Mouse (Mus musculus) heart, embryonic 16.5 days (tissue): ENCODE data around the gene Mrpl54. TPM values are rescaled to one million over a fixed set of nuclear protein-coding genes. Genes with fewer than 3 reads are reported as not detected.

ENCODE experiments used
- ATAC-seq: fragments of 200-750 bp; cut with Nextera tagmentation; replicated peaks from 2 replicates; pipeline ENCODE4 v1.8.0; 2017; ENCODE audit warnings: moderate number of reproducible peaks; ENCODE audit not compliant: insufficient read depth, low FRiP score; ENCODE audit errors: extremely low read depth
- H3K27ac ChIP-seq: fragments of 300-500 bp; sonication (generic); 2 replicates; pipeline ENCODE4 v1.5.1; 2014; ENCODE audit warnings: mild to moderate bottlenecking, low read length, control low read depth, moderate library complexity
- H3K27me3 ChIP-seq: fragments of 300-500 bp; sonication (generic); 2 replicates; pipeline ENCODE4 v1.6.1; 2014; ENCODE audit warnings: low read length, mixed read lengths; ENCODE audit not compliant: control insufficient read depth, insufficient read depth
- H3K36me3 ChIP-seq: fragments of 300-500 bp; sonication (generic); 2 replicates; pipeline ENCODE4 v1.6.1; 2014; ENCODE audit not compliant: control insufficient read depth, insufficient read depth
- H3K4me1 ChIP-seq: fragments of 300-500 bp; sonication (generic); 2 replicates; pipeline ENCODE4 v1.6.1; 2014; ENCODE audit warnings: low read length, mixed read lengths; ENCODE audit not compliant: control insufficient read depth, insufficient read depth
- H3K4me2 ChIP-seq: fragments of 300-500 bp; sonication (generic); 2 replicates; pipeline ENCODE4 v1.6.1; 2014; ENCODE audit warnings: low read depth, mild to moderate bottlenecking, control low read depth, low read length
- H3K4me3 ChIP-seq: fragments of 300-500 bp; sonication (generic); 2 replicates; pipeline ENCODE4 v1.5.1; 2014; ENCODE audit warnings: mild to moderate bottlenecking, control low read depth, low read length
- H3K9ac ChIP-seq: fragments of 300-500 bp; sonication (generic); 2 replicates; pipeline ENCODE4 v1.6.1; 2014; ENCODE audit warnings: low read length, control low read depth
- H3K9me3 ChIP-seq: fragments of 300-500 bp; sonication (generic); replicated peaks from 2 replicates; pipeline ENCODE4 v1.6.1; 2016; ENCODE audit warnings: low read length; ENCODE audit not compliant: control insufficient read depth
- WGBS: fragments of 180-500 bp; shearing (Covaris S2); extraction: QIAGEN DNeasy Blood & Tissue Kit; methylation state at CpG from one replicate; pipeline ENCODE4 v1.1.7; 2014; 5-methylcytosine and 5-hydroxymethylcytosine counted together
- polyA plus RNA-seq: library from polyadenylated mRNA; unstranded; fragments of >200 nt; fragmentation: Nextera tagmentation; extraction: Ambion mirVana; gene quantifications from 2 replicates; pipeline ENCODE4 v1.2.1, GENCODE M21; 2015

Mrpl54 gene
- polyA plus RNA-seq, 1 experiment from 2014 or later, result 230 TPM

- H3K27me3 ChIP-seq, result peaks cover 34% of the 10 kb centered on the region
- no peaks in the 10 kb centered on the region for H3K36me3 ChIP-seq
- no peak overlapping the region for H3K4me3 ChIP-seq
- H3K4me1 ChIP-seq, result peaks cover 11% of the 10 kb centered on the region
- WGBS, result 55% methylated on average over 6 of the region's 6 CpGs
- H3K27ac ChIP-seq, result no peak overlapping the region
- no peak overlapping the region for H3K9ac ChIP-seq
- no peak for ATAC-seq
- H3K4me2 ChIP-seq, result no peak overlapping the region
- no peaks in the 10 kb centered on the region for H3K9me3 ChIP-seq
Observed at GRCm38 (mm10) chr10:81284189-81284588, 17.5 kb upstream of the Mrpl54 start.

GRCm38 (mm10) chr10:81279496-81279895 lies 12.8 kb upstream of the Mrpl54 start:
- no peak overlapping the region for H3K27ac ChIP-seq
- no peak for ATAC-seq
- 0 out of 2 replicates have a peak, but pooled peaks cover 2% of the 10 kb centered on the region for H3K4me1 ChIP-seq
- 26% methylated on average over 10 of the region's 10 CpGs for WGBS
- H3K27me3 ChIP-seq, result peaks cover 20% of the 10 kb centered on the region
- H3K4me2 ChIP-seq, result peak overlapping the region; percentile 19; the same call in 1 of the 2 replicates
- H3K9me3 ChIP-seq, result no peaks in the 10 kb centered on the region
- H3K9ac ChIP-seq, result no peak overlapping the region
- H3K36me3 ChIP-seq, result no peaks in the 10 kb centered on the region
- H3K4me3 ChIP-seq, result no peak overlapping the region

DNA sequence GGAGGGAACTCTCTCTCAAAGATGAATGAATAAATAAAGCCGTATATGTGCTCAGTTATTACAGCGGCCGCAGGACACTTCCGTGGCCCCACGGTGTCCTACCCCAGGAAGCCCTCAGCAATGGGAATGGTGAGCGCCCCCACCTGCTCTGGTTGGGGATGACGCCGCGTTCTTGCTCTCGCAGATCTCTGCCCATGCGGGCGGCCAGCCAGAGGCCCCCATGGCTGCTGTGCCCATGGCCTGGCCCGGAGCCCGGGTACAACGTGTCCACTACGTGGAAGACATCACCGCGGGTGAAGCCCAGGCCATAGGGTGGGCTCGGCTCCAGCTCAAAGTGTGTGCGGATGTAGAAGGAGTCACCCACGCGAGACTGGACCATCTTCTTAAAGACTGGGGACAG lies 10.9 kb upstream of the Mrpl54 start:
- WGBS, result 69% methylated on average over 22 of the region's 22 CpGs
- Histone ChIP-seq H3K9ac (no peak overlapping the region), H3K27me3 (peaks cover 7% of the 10 kb centered on the region; the same call in 1 of the 2 replicates), H3K4me2 (no peak overlapping the region), H3K9me3 (no peaks in the 10 kb centered on the region), H3K4me3 (no peak overlapping the region), H3K4me1 (0 out of 2 replicates have a peak, but pooled peaks cover 2% of the 10 kb centered on the region), H3K27ac (no peak overlapping the region), H3K36me3 (peaks cover 10% of the 10 kb centered on the region)
- ATAC-seq, result no peak

DNA sequence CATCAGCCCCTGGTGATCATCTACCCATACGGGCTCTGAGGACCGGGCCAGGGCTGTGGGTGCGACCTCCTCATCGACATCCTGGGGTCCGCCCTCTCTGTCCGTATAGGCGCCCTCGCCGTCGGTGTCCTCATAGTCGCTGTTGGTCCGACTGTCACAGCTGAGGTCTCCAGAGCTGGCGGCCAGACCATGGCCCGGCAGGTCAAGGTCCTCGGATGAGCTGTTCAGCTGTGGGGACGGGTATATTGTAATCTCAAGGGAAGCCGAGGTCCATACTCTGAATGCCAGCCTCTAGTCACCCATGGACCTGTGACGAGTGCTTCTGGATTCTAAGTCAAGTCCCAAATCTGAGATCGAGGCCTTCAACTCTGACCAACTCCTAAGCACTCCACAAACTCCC lies 7.1 kb upstream of the Mrpl54 start:
- ATAC-seq, result no peak
- Histone ChIP-seq H3K4me1 (peaks cover 3% of the 10 kb centered on the region), H3K27me3 (no peaks in the 10 kb centered on the region), H3K27ac (no peak overlapping the region), H3K9ac (no peak overlapping the region), H3K36me3 (peaks cover 23% of the 10 kb centered on the region), H3K4me2 (no peak overlapping the region), H3K4me3 (no peak overlapping the region), H3K9me3 (no peaks in the 10 kb centered on the region)
- 94% methylated on average over 19 of the region's 19 CpGs for WGBS

DNA sequence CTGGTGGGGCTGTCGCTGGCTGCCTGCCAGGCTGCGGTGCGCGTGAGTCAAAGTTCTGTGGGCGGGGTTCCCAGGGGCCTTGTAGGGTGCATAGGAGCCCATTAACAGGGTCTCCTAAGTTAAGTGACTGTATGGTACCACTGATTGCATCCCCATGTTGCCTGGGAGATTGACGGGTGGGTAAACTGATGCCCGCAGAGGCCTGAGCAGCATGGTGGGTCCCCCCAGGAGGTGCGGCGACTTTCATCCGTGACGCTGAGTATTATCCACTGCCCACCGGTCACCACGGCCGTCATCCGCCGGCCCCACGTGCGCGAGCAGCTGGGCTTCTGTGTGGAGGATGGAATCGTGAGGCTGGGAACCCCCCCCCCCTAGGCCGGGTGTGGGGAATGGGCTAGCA lies 5.6 kb upstream of the Mrpl54 start:
- no peaks in the 10 kb centered on the region for H3K9me3 ChIP-seq
- WGBS, result 94% methylated on average over 21 of the region's 21 CpGs
- peaks cover 23% of the 10 kb centered on the region for H3K36me3 ChIP-seq
- no peak for ATAC-seq
- no peaks in the 10 kb centered on the region for H3K27me3 ChIP-seq
- no peak overlapping the region for H3K27ac ChIP-seq
- peaks cover 6% of the 10 kb centered on the region for H3K4me1 ChIP-seq
- H3K4me2 ChIP-seq, result no peak overlapping the region
- H3K4me3 ChIP-seq, result no peak overlapping the region
- no peak overlapping the region for H3K9ac ChIP-seq

GRCm38 (mm10) chr10:81268643-81269412 lies 2.1 kb upstream of the Mrpl54 start:
- Histone ChIP-seq H3K4me2 (peak overlapping the region; percentile 74), H3K27me3 (no peaks in the 10 kb centered on the region), H3K4me3 (peak overlapping the region; percentile 66), H3K9me3 (no peaks in the 10 kb centered on the region), H3K36me3 (peaks cover 29% of the 10 kb centered on the region), H3K27ac (peak overlapping the region; percentile 52), H3K9ac (peak overlapping the region; percentile 83), H3K4me1 (peaks cover 10% of the 10 kb centered on the region)
- WGBS, result 79% methylated on average over 16 of the region's 16 CpGs
- no peak for ATAC-seq

DNA sequence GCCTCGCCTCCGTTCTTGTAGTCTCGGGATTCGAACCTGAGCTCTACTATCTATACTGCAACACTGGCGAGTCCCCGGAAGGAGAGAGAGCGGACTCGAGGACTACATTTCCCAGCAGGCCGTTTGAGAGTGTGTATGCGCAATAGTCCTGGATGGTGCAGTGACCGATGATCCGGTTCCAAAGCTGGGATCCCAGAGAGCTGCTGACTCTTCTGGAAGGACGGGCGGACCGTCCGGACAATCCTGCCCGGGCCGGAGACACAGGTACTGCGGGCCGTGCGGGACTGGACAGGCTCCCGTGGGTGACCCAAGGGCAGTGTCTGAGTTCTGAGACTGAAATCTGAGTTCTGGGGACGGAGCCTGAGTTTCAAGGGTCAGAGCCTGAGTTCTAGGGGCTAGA lies 1.3 kb upstream of the Mrpl54 start:
- no peaks in the 10 kb centered on the region for H3K27me3 ChIP-seq
- H3K27ac ChIP-seq, result peak overlapping the region; percentile 52
- H3K9ac ChIP-seq, result peak overlapping the region; percentile 83
- peak overlapping the region; percentile 66 for H3K4me3 ChIP-seq
- H3K4me1 ChIP-seq, result peaks cover 10% of the 10 kb centered on the region
- H3K4me2 ChIP-seq, result peak overlapping the region; percentile 74
- H3K9me3 ChIP-seq, result no peaks in the 10 kb centered on the region
- H3K36me3 ChIP-seq, result peaks cover 27% of the 10 kb centered on the region
- ATAC-seq, result peak; percentile 67
- WGBS, result 1% methylated on average over 23 of the region's 23 CpGs

GRCm38 (mm10) chr10:81265540-81265939 lies 1.2 kb downstream of the Mrpl54 start:
- Histone ChIP-seq H3K9ac (peak overlapping the region; percentile 89; the same call in 1 of the 2 replicates), H3K36me3 (peaks cover 16% of the 10 kb centered on the region), H3K4me3 (no peak overlapping the region; the same call in 1 of the 2 replicates), H3K27me3 (no peaks in the 10 kb centered on the region), H3K4me2 (peak overlapping the region; percentile 84), H3K4me1 (peaks cover 10% of the 10 kb centered on the region), H3K27ac (no peak overlapping the region), H3K9me3 (peaks cover 2% of the 10 kb centered on the region)
- WGBS, result 92% methylated on average over 8 of the region's 8 CpGs
- no peak for ATAC-seq

GRCm38 (mm10) chr10:81261025-81261424 lies 5.7 kb downstream of the Mrpl54 start:
- 85% methylated on average over 4 of the region's 4 CpGs for WGBS
- H3K27me3 ChIP-seq, result peaks cover 33% of the 10 kb centered on the region
- H3K27ac ChIP-seq, result no peak overlapping the region
- H3K4me1 ChIP-seq, result peaks cover 11% of the 10 kb centered on the region
- H3K4me3 ChIP-seq, result no peak overlapping the region
- no peak overlapping the region for H3K4me2 ChIP-seq
- H3K36me3 ChIP-seq, result peaks cover 16% of the 10 kb centered on the region
- peaks cover 6% of the 10 kb centered on the region for H3K9me3 ChIP-seq
- no peak overlapping the region for H3K9ac ChIP-seq
- ATAC-seq, result no peak
